Mouse (Mus musculus) heart, embryonic 11.5 days (tissue): ENCODE measurements around the gene Tomm40l. TPM values are rescaled to one million over a fixed set of nuclear protein-coding genes. Genes with fewer than 3 reads are reported as not detected.
"Not testable (repeated sequence)": the region's sequence is repeated elsewhere in the genome, so short reads cannot be mapped to it uniquely, and the experiment has no call there.

Experiments
- ATAC-seq: fragments of 200-750 bp; cut with Nextera tagmentation; replicated peaks from 2 replicates; pipeline ENCODE4 v1.8.0; 2017; ENCODE audit warnings: moderate library complexity; ENCODE audit not compliant: insufficient number of reproducible peaks, low FRiP score, low TSS enrichment
- H3K27ac ChIP-seq: fragments of 300-500 bp; sonication (generic); 2 replicates; pipeline ENCODE4 v1.5.1; 2014; ENCODE audit warnings: mild to moderate bottlenecking, low read depth, low read length
- H3K27me3 ChIP-seq: fragments of 300-500 bp; sonication (generic); 2 replicates; pipeline ENCODE4 v1.6.1; 2014; ENCODE audit warnings: mild to moderate bottlenecking, low read length, mixed read lengths; ENCODE audit not compliant: control insufficient read depth, insufficient read depth
- H3K36me3 ChIP-seq: fragments of 300-500 bp; sonication (generic); 2 replicates; pipeline ENCODE4 v1.6.1; 2014; ENCODE audit warnings: mild to moderate bottlenecking, low read length, moderate library complexity, mixed read lengths; ENCODE audit not compliant: control insufficient read depth, insufficient read depth
- H3K4me1 ChIP-seq: fragments of 300-500 bp; sonication (generic); 2 replicates; pipeline ENCODE4 v1.6.1; 2014; ENCODE audit warnings: low read length; ENCODE audit not compliant: control insufficient read depth, insufficient read depth
- H3K4me2 ChIP-seq: fragments of 300-500 bp; sonication (generic); 2 replicates; pipeline ENCODE4 v1.6.1; 2014; ENCODE audit warnings: mild to moderate bottlenecking, moderate library complexity
- H3K4me3 ChIP-seq: fragments of 300-500 bp; sonication (generic); 2 replicates; pipeline ENCODE4 v1.5.1; 2014; ENCODE audit warnings: low read depth, low read length
- H3K9ac ChIP-seq: fragments of 300-500 bp; sonication (generic); 2 replicates; pipeline ENCODE4 v1.6.1; 2014; ENCODE audit warnings: mild to moderate bottlenecking, low read depth, low read length, moderate library complexity
- H3K9me3 ChIP-seq: fragments of 300-500 bp; sonication (generic); replicated peaks from 2 replicates; pipeline ENCODE4 v1.6.1; 2016; ENCODE audit warnings: low read length; ENCODE audit not compliant: control insufficient read depth
- WGBS: fragments of 180-500 bp; shearing (Covaris S2); extraction: QIAGEN DNeasy Blood & Tissue Kit; methylation state at CpG from one replicate; pipeline ENCODE4 v1.1.7; 2014; ENCODE audit not compliant: insufficient replicate concordance; 5-methylcytosine and 5-hydroxymethylcytosine counted together
- polyA plus RNA-seq: library from polyadenylated mRNA; unstranded; fragments of >200 nt; fragmentation: Nextera tagmentation; extraction: Ambion mirVana; gene quantifications from 2 replicates; pipeline ENCODE4 v1.2.1, GENCODE M21; 2014

Tomm40l gene
- polyA plus RNA-seq, 1 experiment from 2014 or later, result 44.1 TPM

DNA sequence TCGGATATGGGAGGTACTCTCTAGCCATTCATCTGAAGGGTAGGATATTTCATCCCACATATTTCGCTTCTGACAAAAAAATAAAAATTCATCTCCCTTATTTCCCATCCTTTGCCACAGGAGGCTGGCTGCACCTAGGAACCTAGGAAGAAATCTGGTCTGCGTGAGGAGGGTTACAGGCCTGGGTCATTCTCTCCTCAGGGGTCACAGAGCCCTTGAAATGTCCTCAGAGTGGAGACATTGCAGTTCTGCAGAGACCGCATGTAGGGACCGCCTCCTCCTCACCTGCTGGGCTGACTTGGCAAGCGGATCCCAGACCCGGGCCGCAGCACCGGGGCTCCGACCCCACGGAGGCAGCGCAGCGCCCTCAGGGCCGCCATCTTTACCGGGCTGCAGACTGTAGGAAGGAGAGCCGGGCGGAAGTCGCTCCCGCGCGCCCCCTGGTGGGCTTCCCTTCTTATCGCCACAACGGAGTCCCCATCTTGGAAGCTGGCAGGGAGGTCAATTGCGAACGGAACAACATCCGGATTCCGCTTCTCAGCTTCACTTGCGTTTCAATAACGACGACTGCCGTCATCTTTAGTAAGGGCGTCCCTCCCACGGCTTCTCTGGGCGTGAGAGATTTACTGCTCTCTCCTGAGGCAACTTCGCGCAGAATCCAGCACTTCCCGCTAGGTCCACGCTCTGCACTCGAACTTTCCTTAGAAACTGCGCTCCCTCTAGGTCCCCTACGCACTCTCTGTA is 24.6 kb upstream of the Tomm40l start:
- under 1% methylated on average over 41 of the region's 41 CpGs for WGBS
- H3K4me1 ChIP-seq, result peaks cover 34% of the 10 kb centered on the region
- H3K36me3 ChIP-seq, result peaks cover 6% of the 10 kb centered on the region; the same call in 1 of the 2 replicates
- peak overlapping the region; percentile 92 for H3K27ac ChIP-seq
- peak overlapping the region; percentile 84 for H3K4me3 ChIP-seq
- H3K9ac ChIP-seq, result peak overlapping the region; percentile 98
- H3K27me3 ChIP-seq, result 0 out of 2 replicates have a peak, but pooled peaks cover 3% of the 10 kb centered on the region
- ATAC-seq, result peak; percentile 87
- peak overlapping the region; percentile 81 for H3K4me2 ChIP-seq
- no peaks in the 10 kb centered on the region for H3K9me3 ChIP-seq

DNA sequence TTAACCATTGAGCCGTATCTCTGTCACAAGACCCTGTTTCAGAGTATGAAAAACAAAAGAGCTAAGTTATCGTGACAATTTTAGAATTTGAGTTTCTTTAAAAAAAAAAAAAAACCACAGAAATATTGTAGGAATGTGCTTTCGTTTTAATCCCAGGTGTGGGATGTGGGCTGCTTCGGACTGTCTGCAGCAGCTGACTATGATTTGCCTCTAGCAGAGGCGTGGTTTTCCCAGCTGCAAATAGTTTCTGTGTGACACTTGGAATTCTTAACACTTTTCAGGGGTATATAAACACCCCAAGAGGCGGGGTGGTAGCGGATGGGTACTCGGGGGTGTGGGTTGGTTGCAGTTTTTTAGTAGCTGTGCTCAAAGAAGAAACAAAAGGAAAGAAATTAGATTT is 23.0 kb upstream of the Tomm40l start:
- Histone ChIP-seq H3K27me3 (no peaks in the 10 kb centered on the region), H3K9ac (no peak overlapping the region), H3K4me2 (peak overlapping the region; percentile 81; the same call in 1 of the 2 replicates), H3K4me1 (peaks cover 20% of the 10 kb centered on the region), H3K36me3 (peaks cover 6% of the 10 kb centered on the region; the same call in 1 of the 2 replicates), H3K4me3 (no peak overlapping the region), H3K9me3 (no peaks in the 10 kb centered on the region), H3K27ac (no peak overlapping the region)
- no peak for ATAC-seq
- WGBS, result 83% methylated on average over 8 of the region's 8 CpGs

DNA sequence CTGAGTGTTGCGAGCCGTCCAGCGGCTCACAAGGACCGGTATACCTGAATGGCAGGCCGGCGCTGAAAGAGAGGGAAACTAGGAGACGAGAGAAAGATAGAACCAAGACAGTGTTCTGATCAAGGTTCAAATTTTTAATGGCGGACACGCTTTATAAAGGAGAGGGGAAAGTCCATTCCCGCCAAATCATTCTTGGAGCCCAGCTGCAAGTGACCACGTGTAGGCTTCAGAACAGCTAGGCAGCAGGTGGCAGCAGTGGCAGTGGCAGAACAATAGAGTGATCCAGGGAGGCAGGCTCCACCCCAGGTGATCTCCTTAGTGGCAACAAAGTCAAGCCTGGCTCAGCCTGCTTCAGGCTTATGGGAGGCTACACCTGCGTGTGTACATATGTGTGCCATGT is 19.6 kb upstream of the Tomm40l start:
- ATAC-seq, H3K27me3 ChIP-seq, H3K9ac ChIP-seq, H3K9me3 ChIP-seq, H3K4me3 ChIP-seq, H3K4me2 ChIP-seq, H3K4me1 ChIP-seq, H3K27ac ChIP-seq: not testable (repeated sequence)
- H3K36me3 ChIP-seq, result peaks cover 17% of the 10 kb centered on the region
- WGBS, result 88% methylated on average over 12 of the region's 12 CpGs

DNA sequence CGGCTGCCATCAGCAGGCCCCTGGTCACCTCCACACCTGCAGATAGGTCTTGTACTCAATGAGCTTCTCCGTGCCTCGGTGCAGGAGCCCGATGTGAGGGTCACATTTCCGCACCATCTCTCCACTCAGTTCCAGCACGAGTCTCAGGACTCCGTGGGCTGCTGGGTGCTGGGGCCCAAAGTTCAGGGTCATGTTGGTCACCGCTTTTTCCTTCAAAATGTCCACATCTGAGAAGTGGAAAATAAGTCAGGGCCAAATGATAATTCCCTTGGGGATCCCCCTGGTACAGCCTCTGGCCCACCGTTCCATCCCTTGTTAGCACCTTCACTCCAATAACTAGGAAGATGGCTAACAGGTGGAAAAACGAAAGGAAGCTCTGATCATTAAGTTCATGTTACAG is 18.6 kb upstream of the Tomm40l start:
- Histone ChIP-seq H3K4me1 (peaks cover 6% of the 10 kb centered on the region), H3K9me3 (no peaks in the 10 kb centered on the region), H3K4me2 (no peak overlapping the region), H3K9ac (no peak overlapping the region), H3K36me3 (peaks cover 23% of the 10 kb centered on the region), H3K4me3 (no peak overlapping the region), H3K27me3 (no peaks in the 10 kb centered on the region), H3K27ac (no peak overlapping the region)
- ATAC-seq, result no peak
- WGBS, result 94% methylated on average over 10 of the region's 10 CpGs

DNA sequence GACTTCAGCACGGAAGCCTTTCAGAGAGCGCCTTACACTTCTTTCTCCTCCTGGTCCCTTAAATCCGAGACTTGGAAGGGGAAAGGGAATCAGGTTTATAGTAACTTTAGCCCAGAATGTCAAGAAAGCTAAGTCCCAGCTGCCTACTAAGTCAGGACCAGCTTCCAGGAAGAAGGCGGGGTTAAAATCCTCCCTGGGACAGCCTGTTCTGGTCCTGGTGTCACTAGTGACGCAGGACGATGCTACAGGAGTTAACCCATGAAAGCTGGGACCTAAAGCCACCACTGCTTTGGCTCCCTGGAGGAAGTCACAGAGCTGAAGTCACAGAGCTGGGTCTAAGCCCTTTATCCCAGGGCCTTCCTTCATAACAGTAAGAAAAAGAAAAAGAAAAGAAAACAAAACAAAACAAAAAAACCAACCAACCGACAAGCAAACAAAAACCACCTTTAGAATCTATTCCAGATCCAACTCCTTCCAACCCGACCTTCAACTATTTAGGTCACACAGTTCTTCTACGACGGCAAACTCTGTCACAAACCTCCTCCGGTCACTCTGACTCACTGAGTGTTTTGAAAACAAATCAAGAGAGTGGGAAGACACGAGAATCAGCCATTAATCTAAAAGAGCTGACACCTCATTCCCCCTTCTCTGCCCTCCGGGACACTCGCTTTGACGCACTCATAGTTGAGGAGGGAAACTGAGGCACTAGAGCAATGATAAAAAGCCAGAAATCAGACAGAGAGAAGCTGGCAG is 17.9 kb upstream of the Tomm40l start:
- Histone ChIP-seq H3K9ac (no peak overlapping the region), H3K4me3 (no peak overlapping the region), H3K4me2 (no peak overlapping the region), H3K27ac (no peak overlapping the region), H3K9me3 (no peaks in the 10 kb centered on the region), H3K36me3 (peaks cover 24% of the 10 kb centered on the region), H3K4me1 (no peaks in the 10 kb centered on the region), H3K27me3 (no peaks in the 10 kb centered on the region)
- ATAC-seq, result no peak
- 76% methylated on average over 15 of the region's 15 CpGs for WGBS

DNA sequence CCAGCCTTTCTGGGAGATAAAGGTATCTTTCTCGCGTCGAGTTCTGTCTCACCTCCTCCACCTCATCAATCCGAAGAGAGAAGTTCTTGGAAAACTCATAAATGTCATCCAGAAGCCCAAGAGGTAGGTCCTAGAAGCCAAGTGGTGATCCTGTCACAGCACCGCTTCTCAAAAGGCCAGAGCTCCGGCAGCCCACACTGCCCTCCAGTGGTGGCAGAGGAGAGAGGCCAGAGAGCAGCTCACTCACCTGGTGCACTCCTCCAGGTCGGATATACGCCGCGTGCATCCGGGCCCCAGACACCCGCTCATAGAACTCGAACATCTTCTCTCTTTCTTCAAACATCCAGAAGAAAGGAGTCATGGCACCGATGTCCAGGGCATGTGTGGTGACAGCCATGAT is 16.1 kb upstream of the Tomm40l start:
- Histone ChIP-seq H3K36me3 (peaks cover 26% of the 10 kb centered on the region), H3K27ac (no peak overlapping the region), H3K4me1 (peaks cover 5% of the 10 kb centered on the region; the same call in 1 of the 2 replicates), H3K4me2 (no peak overlapping the region), H3K4me3 (no peak overlapping the region), H3K9ac (no peak overlapping the region), H3K27me3 (no peaks in the 10 kb centered on the region), H3K9me3 (no peaks in the 10 kb centered on the region)
- ATAC-seq, result no peak
- WGBS, result 69% methylated on average over 14 of the region's 14 CpGs

DNA sequence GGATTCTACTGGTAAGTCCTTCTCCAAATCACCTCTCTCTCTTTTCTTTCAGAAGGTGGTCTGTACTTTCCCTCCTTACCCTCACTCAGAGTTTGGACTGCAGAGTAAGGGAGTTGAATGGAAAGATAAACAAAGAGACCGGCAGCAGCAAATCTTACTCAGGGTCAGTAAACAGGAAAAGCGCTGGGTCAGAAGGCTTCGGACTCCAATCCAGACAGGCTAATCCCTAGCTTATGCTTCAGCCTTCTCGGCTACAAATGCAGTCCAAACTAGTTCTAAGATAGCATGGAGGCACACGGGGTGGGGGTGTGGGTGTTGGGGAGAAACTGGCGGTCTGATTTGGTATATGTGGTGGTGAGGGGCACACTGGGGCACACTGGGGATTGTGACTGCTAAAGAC is 15.1 kb upstream of the Tomm40l start:
- ATAC-seq, result no peak
- H3K4me3 ChIP-seq, result no peak overlapping the region
- no peak overlapping the region for H3K4me2 ChIP-seq
- H3K27me3 ChIP-seq, result no peaks in the 10 kb centered on the region
- no peak overlapping the region for H3K27ac ChIP-seq
- no peak overlapping the region for H3K9ac ChIP-seq
- 72% methylated on average over 6 of the region's 6 CpGs for WGBS
- H3K36me3 ChIP-seq, result peaks cover 26% of the 10 kb centered on the region
- H3K4me1 ChIP-seq, result peaks cover 8% of the 10 kb centered on the region; the same call in 1 of the 2 replicates
- no peaks in the 10 kb centered on the region for H3K9me3 ChIP-seq

DNA sequence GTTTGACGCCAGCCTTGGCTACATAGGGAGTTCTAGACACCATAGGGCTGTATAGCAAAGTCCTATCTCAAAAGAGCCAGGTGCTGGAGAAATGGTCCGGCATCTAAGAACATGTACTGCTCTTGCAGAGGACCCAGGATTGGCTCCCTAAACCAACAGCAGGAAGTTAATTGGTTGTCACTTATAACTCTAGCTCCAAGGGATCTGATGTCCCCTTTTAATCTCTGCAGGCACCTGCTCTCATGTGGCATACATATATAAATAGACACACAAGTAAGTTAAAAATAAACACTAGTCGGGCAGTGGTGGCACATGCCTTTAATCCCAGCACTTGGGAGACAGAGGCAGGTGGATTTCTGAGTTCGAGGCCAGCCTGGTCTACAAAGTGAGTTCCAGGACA is 13.5 kb upstream of the Tomm40l start:
- WGBS, result 71% methylated on average over 4 of the region's 4 CpGs
- no peak for ATAC-seq
- Histone ChIP-seq H3K4me2 (no peak overlapping the region), H3K9me3 (no peaks in the 10 kb centered on the region), H3K36me3 (peaks cover 26% of the 10 kb centered on the region), H3K27ac (no peak overlapping the region), H3K27me3 (no peaks in the 10 kb centered on the region), H3K9ac (no peak overlapping the region), H3K4me1 (peaks cover 8% of the 10 kb centered on the region; the same call in 1 of the 2 replicates), H3K4me3 (no peak overlapping the region)
